Mouse (Mus musculus): ENCODE data around the gene Plxna4. TPM values are rescaled to one million over a fixed set of nuclear protein-coding genes. Genes with fewer than 3 reads are reported as not detected.
A peak's percentile ranks its signal among the peaks of the same experiment; 100 is the strongest.

The Plxna4 gene
- polyA plus RNA-seq, 1 experiment: 3.5 TPM

DNA sequence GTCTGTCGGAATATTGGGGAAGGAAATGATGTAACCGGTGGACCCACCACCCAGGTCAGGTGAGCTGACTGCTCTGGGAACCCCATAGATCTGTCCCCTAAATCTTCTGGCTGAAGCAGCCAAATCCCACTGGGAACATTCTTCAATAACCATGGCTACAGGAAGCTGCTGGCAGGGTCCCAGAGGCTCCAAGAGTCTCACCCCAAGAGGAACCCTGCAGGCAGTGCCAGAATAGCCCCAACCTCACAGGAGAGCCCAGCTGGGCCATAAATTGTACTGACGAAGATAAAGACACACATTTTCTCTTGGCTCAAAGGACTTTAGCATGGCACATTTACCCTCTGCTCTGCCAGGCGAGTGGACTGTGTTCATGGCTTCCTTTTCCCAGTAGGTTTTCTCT lies 232.4 kb downstream of the Plxna4 start:
- peaks cover 53% of the 10 kb centered on the region for H3K4me1 ChIP-seq
- no peak for TF ChIP-seq GATA1 (IDR thresholded peaks at IDR 0.05; ENCODE audit: borderline replicate concordance, low read length)
- TF ChIP-seq FLI1 (IDR thresholded peaks at IDR 0.05; ENCODE audit: low read length): no peak
- H3K36me3 ChIP-seq (replicated peaks; ENCODE audit: low read length): peaks cover 5% of the 10 kb centered on the region
- peaks cover 2% of the 10 kb centered on the region for H3K27me3 ChIP-seq (replicated peaks)
- H3K9me3 ChIP-seq: no peaks in the 10 kb centered on the region
- no peak overlapping the region for H3K4me3 ChIP-seq (replicated peaks)

DNA sequence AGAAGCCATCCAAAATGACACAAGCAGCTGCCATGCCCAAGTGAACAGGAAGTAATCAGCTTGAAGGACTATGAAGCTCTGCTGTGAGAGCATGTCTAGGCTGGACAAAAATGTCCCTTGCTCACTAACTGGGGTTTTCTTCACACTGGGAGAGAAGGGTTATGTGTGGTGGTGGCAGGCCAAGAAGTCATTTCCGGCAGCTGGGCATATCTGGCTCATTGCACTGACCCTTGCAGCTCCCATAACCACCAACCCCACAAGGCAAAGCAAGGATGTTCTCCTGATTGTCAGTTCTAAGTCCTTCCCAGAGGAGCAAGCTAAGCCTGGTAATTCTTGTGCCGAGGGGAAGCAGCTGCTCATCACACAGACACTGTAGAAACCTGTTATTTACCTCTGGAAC lies 239.0 kb downstream of the Plxna4 start:
- Histone ChIP-seq H3K36me3 (replicated peaks; ENCODE audit: low read length) (peaks cover 4% of the 10 kb centered on the region), H3K4me3 (replicated peaks) (no peak overlapping the region)

DNA sequence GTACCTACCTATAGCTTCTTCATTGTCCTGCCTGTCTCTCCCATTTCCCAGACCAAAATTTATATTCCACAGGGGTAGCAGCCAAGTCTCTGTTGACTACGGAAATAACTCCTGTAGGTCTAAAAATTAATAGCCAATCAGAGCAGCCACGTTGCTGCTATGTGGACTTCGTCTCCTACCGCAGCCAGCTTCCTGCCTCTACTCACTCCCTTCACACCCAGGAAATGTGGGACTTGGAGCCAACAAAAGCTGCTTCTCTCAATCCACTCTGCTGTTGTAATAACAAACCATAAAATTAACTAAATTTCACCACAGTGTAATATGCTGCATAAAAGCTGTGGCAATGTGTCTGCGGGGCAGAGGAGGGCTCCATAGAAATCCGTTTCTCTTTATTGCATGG lies 239.9 kb downstream of the Plxna4 start:
- Histone ChIP-seq H3K36me3 (replicated peaks; ENCODE audit: low read length) (no peaks in the 10 kb centered on the region), H3K9me3 (no peaks in the 10 kb centered on the region), H3K27me3 (replicated peaks) (no peaks in the 10 kb centered on the region), H3K4me3 (replicated peaks) (no peak overlapping the region), H3K4me1 (peaks cover 74% of the 10 kb centered on the region)
- TF ChIP-seq FLI1 (IDR thresholded peaks at IDR 0.05; ENCODE audit: low read length) (no peak), GATA1 (IDR thresholded peaks at IDR 0.05; ENCODE audit: borderline replicate concordance, low read length) (no peak)

More for the DNA sequence above, 239.0 kb downstream of the Plxna4 start:
- no peaks in the 10 kb centered on the region for H3K27me3 ChIP-seq (replicated peaks)
- peaks cover 79% of the 10 kb centered on the region for H3K4me1 ChIP-seq
- no peaks in the 10 kb centered on the region for H3K9me3 ChIP-seq
- no peak for TF ChIP-seq FLI1 (IDR thresholded peaks at IDR 0.05; ENCODE audit: low read length)
- no peak for TF ChIP-seq GATA1 (IDR thresholded peaks at IDR 0.05; ENCODE audit: borderline replicate concordance, low read length)

DNA sequence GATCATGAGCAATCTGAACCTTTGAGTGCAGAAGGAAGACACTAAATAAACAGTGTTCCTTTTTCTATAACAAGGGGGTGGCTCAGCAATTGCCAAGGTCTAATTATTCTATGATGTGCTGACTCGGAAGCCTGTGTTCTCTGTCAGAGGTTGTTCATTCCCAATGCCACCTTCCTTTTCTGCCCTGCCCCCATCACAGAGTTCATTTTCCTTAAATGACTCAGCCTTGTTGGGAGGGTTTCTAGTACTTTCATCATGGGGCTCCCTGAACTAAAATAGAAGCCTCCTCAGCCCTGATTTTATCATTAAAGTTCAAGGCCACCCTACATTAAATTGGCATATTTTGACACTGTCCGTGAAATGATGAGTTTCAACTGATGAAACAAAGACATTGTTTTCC lies 242.0 kb downstream of the Plxna4 start:
- peaks cover 66% of the 10 kb centered on the region for H3K4me1 ChIP-seq
- H3K9me3 ChIP-seq: no peaks in the 10 kb centered on the region
- no peak for TF ChIP-seq FLI1 (IDR thresholded peaks at IDR 0.05; ENCODE audit: low read length)
- no peak for TF ChIP-seq GATA1 (IDR thresholded peaks at IDR 0.05; ENCODE audit: borderline replicate concordance, low read length)
- H3K27me3 ChIP-seq (replicated peaks): no peaks in the 10 kb centered on the region
- H3K4me3 ChIP-seq (replicated peaks): no peak overlapping the region
- no peaks in the 10 kb centered on the region for H3K36me3 ChIP-seq (replicated peaks; ENCODE audit: low read length)

DNA sequence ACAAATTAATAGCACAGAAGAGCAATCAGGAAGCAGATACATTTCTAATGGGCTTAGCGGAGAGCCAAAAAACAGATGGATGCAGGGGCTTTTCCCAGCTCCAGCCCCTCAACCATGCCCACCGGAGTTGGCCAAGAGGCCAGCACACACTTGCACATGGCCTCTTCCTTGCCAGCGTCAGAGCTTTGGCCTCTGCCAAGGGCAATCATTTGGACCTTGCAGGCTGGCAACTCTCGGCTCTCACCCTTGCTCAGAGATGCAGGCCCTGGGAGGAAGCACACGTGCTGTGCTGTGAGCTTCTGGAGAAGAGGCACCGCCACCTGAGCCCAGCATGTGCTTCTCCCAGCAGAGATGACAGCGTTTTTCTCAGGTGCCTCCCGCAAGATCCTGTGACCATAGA lies 245.3 kb downstream of the Plxna4 start:
- Histone ChIP-seq H3K4me3 (replicated peaks) (no peak overlapping the region), H3K4me1 (peaks cover 41% of the 10 kb centered on the region), H3K27me3 (replicated peaks) (no peaks in the 10 kb centered on the region), H3K36me3 (replicated peaks; ENCODE audit: low read length) (no peaks in the 10 kb centered on the region), H3K9me3 (no peaks in the 10 kb centered on the region)
- TF ChIP-seq GATA1 (IDR thresholded peaks at IDR 0.05; ENCODE audit: borderline replicate concordance, low read length): no peak
- no peak for TF ChIP-seq FLI1 (IDR thresholded peaks at IDR 0.05; ENCODE audit: low read length)

DNA sequence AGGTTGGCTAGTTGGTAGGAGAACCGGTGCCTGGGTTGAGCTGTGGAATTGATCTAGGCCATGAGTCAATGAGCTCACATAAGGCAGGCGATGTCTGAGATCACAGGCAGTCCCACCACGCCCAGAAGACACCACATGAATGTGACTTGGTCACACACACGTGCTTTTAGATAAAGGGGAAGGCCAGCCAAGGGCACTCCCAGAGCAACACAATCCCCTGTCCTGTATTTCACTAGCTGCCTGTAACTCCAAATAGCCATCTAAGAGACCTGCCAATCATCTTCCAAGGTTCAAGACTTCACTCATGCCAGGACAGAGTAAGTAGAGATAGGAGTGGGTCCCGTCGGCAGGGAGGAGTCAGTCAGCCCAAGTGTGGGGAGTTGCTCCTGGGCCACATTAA lies 245.7 kb downstream of the Plxna4 start:
- Histone ChIP-seq H3K36me3 (replicated peaks; ENCODE audit: low read length) (no peaks in the 10 kb centered on the region), H3K27me3 (replicated peaks) (no peaks in the 10 kb centered on the region), H3K4me3 (replicated peaks) (no peak overlapping the region), H3K9me3 (no peaks in the 10 kb centered on the region), H3K4me1 (peaks cover 38% of the 10 kb centered on the region)
- TF ChIP-seq FLI1 (IDR thresholded peaks at IDR 0.05; ENCODE audit: low read length) (no peak), GATA1 (IDR thresholded peaks at IDR 0.05; ENCODE audit: borderline replicate concordance, low read length) (no peak)

DNA sequence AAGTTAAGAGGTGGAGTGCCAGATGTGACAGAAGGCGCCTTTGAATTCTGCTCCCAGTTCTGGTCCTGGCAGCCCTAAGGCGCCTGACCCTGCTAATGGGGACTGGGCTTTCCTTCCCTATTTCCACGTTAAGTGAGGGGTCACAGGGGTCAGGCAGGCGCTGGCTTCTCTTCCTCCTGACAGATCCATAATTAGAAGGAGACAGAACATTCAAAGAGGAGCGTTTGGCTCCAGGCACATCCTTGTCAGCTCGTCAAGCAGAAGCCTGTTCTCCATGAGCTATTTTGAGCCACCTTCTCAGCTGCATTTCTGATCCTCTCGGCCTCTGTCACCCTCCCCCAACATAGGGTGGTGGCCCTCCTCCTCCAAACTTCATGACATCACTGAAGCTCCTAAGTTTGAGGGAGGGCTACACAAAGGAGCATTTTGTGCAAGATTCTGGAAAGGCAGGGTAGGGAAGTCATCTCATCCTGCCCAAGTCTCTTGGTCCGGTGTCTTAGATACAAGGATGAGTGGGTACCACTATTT lies 249.5 kb downstream of the Plxna4 start:
- Histone ChIP-seq H3K9me3 (no peaks in the 10 kb centered on the region), H3K36me3 (replicated peaks; ENCODE audit: low read length) (no peaks in the 10 kb centered on the region), H3K4me3 (replicated peaks) (no peak overlapping the region), H3K4me1 (peaks cover 18% of the 10 kb centered on the region), H3K27me3 (replicated peaks) (no peaks in the 10 kb centered on the region)
- no peak for TF ChIP-seq GATA1 (IDR thresholded peaks at IDR 0.05; ENCODE audit: borderline replicate concordance, low read length)

DNA sequence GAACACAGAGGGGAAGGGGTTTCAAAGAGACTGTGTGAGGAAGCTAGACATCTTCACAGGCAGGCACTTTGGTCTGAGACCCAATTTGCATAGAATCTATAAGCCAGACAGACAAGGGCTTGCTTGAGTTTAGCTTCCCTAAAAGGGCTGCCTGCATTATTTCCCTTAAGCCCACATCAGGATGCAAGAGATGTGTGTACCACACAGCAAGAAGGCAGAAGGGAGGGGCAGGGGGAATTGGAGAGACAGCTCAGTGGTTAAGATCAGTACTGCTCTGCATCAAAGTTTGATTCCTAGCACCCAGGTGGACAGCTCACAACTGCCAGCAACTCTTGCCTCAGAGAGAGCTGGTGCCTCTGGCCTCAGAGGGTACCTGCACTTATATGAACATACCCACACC lies 256.7 kb downstream of the Plxna4 start:
- TF ChIP-seq GATA1 (IDR thresholded peaks at IDR 0.05; ENCODE audit: borderline replicate concordance, low read length) (no peak), FLI1 (IDR thresholded peaks at IDR 0.05; ENCODE audit: low read length) (no peak)
- H3K36me3 ChIP-seq (replicated peaks; ENCODE audit: low read length): no peaks in the 10 kb centered on the region
- peaks cover 55% of the 10 kb centered on the region for H3K4me1 ChIP-seq
- no peak overlapping the region for H3K4me3 ChIP-seq (replicated peaks)
- peaks cover 19% of the 10 kb centered on the region for H3K27me3 ChIP-seq (replicated peaks)
- H3K9me3 ChIP-seq: no peaks in the 10 kb centered on the region

DNA sequence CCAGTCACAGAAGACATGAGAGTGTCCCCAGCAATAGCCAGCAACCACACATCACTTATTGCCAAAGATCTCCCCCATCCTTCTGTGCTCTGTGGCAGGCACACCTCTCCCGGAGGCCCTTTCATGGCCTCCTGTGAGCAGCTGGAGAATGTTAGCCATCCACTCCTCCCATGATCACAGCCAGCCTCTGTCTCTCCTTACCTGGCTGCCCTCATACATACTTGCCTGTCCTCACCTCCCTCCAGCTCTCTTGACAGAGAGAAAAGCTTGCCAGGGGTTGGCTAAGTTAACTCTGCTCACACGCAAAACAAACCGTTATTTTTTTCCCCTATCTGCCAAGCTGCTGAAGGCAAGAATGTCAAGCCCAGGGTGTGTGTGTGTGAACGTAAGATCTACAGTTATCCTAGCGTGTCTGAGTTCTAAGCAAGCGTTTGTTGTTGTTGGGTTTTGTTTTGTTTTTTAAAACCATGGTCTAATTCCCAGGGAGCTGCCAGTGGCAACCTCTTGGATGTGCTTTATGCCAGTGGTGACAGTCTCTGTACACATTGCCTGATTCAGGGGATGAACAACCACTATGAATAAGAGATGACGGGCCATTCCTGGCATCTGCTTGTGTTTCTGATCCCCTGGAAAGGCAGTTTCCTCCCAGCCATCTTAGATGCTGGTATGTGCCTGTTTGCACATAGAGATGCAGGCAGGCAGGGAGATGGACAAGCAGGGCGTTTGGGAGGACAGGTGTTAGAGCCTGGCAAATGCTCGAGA lies 257.8 kb downstream of the Plxna4 start:
- Histone ChIP-seq H3K4me3 (replicated peaks) (no peak overlapping the region), H3K27me3 (replicated peaks) (peaks cover 19% of the 10 kb centered on the region), H3K36me3 (replicated peaks; ENCODE audit: low read length) (no peaks in the 10 kb centered on the region), H3K4me1 (peaks cover 55% of the 10 kb centered on the region), H3K9me3 (no peaks in the 10 kb centered on the region)
- no peak for TF ChIP-seq FLI1 (IDR thresholded peaks at IDR 0.05; ENCODE audit: low read length)
- TF ChIP-seq GATA1 (IDR thresholded peaks at IDR 0.05; ENCODE audit: borderline replicate concordance, low read length): no peak

DNA sequence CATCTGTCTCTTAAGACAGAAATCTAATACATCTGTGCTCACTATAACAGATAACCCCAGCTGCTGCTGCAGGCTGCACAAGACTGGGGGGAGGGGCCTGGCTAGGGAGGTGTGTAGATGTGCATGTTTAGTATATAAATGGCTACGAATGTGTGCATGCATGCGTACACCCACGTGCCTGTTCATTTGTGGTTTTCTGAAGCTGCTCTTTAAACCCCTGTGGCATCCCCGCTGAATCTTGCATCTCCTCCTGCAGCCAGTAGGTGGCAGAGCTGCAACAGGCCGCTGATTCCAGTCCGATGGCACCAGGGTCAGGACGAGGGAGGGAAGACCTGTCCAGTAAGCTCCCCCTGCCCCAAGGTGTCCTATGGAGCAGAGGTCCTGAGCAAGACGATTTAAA lies 260.0 kb downstream of the Plxna4 start:
- peaks cover 19% of the 10 kb centered on the region for H3K27me3 ChIP-seq (replicated peaks)
- no peak for TF ChIP-seq GATA1 (IDR thresholded peaks at IDR 0.05; ENCODE audit: borderline replicate concordance, low read length)
- TF ChIP-seq FLI1 (IDR thresholded peaks at IDR 0.05; ENCODE audit: low read length): no peak

More for the DNA sequence above, 260.0 kb downstream of the Plxna4 start:
- H3K36me3 ChIP-seq (replicated peaks; ENCODE audit: low read length): no peaks in the 10 kb centered on the region
- no peaks in the 10 kb centered on the region for H3K9me3 ChIP-seq
- H3K4me1 ChIP-seq: peaks cover 55% of the 10 kb centered on the region
- peak overlapping the region; percentile 72 for H3K4me3 ChIP-seq (replicated peaks)
